Mouse (Mus musculus): Measurements from ENCODE around the gene Htr6. TPM values are rescaled to one million over a fixed set of nuclear protein-coding genes. Genes with fewer than 3 reads are reported as not detected.

The Htr6 gene
- polyA plus RNA-seq, 1 experiment, result not detected

DNA sequence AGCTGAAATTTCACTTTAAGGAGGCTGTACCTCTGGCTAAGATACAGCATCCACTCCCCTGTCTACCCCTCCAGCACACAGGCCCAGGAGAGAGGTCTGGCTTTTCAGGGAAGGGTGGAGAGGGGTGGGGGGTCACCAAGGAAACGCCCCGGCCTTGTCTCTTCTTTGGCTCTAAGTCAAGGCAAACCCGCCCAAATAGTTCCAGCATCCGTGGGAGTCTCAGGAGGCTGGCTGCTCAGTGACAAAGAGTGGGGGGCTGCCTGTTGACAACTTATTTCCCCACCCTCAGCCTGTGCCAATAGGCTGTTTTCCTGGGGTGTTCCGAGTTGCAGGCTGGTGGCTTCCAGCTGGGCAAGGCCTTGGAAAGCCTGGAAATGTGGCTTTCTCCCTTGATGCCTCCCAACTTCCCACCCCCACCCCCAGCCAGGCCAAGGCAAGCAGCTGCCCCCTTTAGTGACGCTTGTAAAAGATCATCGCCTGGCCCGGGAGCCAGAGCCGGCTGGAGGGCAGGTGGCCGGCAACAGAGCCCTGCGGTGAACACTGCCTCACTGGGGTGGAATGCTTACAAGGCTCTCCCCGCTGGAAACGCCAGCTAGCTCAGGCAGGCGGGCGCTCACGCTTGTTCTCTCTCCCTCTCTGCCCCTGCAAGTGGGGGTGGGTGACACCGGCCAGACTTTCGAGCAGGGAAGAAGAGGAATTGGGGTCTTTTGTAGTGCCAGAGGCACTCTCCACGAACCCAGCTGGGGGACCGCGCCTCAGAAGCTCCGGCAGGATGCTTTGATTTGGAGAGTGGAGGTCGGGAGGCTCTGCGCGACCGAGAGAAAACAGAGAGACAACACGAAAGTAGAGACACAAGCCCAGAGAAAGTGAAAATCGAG is 16.3 kb upstream of the Htr6 start:
- WGBS, result 7% methylated on average over 28 of the region's 28 CpGs
- no peaks in the 10 kb centered on the region for H3K4me1 ChIP-seq (ENCODE audit: control insufficient read depth, insufficient read depth, low read length)
- no peak overlapping the region for H3K27ac ChIP-seq (ENCODE audit: control insufficient read depth, insufficient read depth, low read depth, low read length, poor library complexity)
- H3K4me3 ChIP-seq (replicated peaks; ENCODE audit: control insufficient read depth, low read depth, low read length), result no peak overlapping the region
- no peak for TF ChIP-seq CTCF (IDR thresholded peaks at IDR 0.05; ENCODE audit: control insufficient read depth, insufficient read depth, low read length)
- no peak for TF ChIP-seq POLR2A (IDR thresholded peaks at IDR 0.05; ENCODE audit: borderline replicate concordance, control insufficient read depth, low read depth, low read length)

DNA sequence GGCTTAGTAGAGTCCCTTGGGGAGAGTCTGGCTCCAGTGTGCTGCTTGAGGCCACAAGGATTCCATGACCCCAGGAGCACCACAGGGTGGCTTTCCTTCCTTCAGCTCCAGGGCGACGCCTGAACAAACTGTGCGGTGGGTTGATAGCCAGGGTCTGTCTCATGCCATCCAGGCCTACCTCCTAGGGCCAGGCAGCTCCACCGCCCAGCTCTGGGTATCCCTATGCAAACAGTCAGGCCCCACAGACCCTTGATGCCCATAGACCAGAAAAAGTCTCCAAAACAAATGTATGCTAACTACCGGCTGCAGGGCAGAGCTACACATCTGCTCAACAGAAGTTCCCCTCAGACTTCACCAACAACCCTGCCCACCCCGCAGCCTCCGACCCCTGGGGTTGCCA is 15.7 kb upstream of the Htr6 start:
- WGBS, result 60% methylated on average over 7 of the region's 7 CpGs
- TF ChIP-seq CTCF (IDR thresholded peaks at IDR 0.05; ENCODE audit: control insufficient read depth, insufficient read depth, low read length) (no peak), POLR2A (IDR thresholded peaks at IDR 0.05; ENCODE audit: borderline replicate concordance, control insufficient read depth, low read depth, low read length) (no peak)
- Histone ChIP-seq H3K4me1 (ENCODE audit: control insufficient read depth, insufficient read depth, low read length) (no peaks in the 10 kb centered on the region), H3K4me3 (replicated peaks; ENCODE audit: control insufficient read depth, low read depth, low read length) (no peak overlapping the region), H3K27ac (ENCODE audit: control insufficient read depth, insufficient read depth, low read depth, low read length, poor library complexity) (no peak overlapping the region)

DNA sequence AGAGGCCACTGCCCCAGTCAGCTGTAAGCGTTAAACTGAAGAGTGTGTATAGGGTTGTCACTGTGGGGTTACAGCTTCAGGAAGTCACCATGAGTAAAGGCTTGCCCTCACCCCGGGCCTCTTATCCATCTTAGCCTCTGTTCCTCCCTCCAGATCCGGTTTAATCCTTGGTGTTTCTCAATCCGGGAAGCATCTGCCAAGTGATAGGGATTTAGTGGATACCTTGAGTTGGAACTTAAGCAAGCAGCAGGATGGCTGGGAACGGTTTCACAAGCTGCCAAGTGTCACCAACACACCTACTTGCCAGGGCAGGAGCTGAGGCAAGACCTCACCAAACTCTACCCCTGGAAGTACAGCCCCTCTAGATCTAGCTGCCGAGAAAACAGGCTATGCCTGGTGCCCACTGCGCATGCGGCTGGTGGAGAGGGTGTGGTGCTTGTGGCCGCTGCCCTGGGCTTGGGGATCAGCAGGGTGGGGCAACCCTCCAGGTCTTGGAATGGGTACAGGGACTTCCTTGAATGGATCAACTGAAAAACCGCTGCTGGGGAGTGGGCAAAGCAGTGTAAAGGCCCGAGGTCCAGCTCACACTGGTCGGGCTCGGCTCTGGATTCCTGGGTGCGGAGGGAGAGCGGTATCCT is 15.1 kb upstream of the Htr6 start:
- TF ChIP-seq POLR2A (IDR thresholded peaks at IDR 0.05; ENCODE audit: borderline replicate concordance, control insufficient read depth, low read depth, low read length) (no peak), CTCF (IDR thresholded peaks at IDR 0.05; ENCODE audit: control insufficient read depth, insufficient read depth, low read length) (no peak)
- no peaks in the 10 kb centered on the region for H3K4me1 ChIP-seq (ENCODE audit: control insufficient read depth, insufficient read depth, low read length)
- 75% methylated on average over 15 of the region's 15 CpGs for WGBS
- H3K27ac ChIP-seq (ENCODE audit: control insufficient read depth, insufficient read depth, low read depth, low read length, poor library complexity), result no peak overlapping the region
- no peak overlapping the region for H3K4me3 ChIP-seq (replicated peaks; ENCODE audit: control insufficient read depth, low read depth, low read length)

DNA sequence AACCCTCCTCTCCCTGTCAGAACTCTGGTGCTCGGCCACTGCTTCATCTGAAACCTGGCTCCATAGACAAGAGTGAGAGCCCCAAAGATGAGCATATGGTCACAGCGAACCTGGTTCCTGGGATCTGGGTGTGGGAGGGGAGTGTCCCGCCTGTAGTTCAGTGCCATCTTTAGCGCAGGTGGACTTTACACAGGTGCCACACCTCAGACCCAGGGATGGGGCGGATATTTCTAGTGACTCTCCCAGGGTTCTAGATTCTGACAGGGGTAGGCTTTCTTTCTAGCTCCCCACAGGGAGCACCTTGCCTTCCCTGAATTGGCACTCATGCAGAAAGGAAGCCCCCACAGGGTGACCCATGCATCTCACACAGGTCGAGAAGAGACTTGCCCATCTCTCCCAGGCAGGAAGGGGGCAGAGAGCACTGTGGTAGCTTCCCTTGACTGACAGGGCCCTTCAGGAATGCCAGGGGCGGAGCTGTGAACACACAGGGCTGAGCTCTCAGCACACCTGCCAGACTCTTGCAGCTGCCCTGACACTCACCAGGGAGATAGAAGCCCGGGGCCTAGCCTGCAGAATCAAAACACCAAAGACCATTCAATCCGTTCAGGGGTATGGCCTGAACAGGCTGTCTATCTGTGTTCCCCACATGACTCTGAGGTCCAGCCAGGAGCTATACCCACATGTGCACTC is 13.8 kb upstream of the Htr6 start:
- TF ChIP-seq POLR2A (IDR thresholded peaks at IDR 0.05; ENCODE audit: borderline replicate concordance, control insufficient read depth, low read depth, low read length), result no peak
- no peak for TF ChIP-seq CTCF (IDR thresholded peaks at IDR 0.05; ENCODE audit: control insufficient read depth, insufficient read depth, low read length)
- no peak overlapping the region for H3K4me3 ChIP-seq (replicated peaks; ENCODE audit: control insufficient read depth, low read depth, low read length)
- WGBS, result 73% methylated on average over 9 of the region's 9 CpGs
- no peaks in the 10 kb centered on the region for H3K4me1 ChIP-seq (ENCODE audit: control insufficient read depth, insufficient read depth, low read length)
- H3K27ac ChIP-seq (ENCODE audit: control insufficient read depth, insufficient read depth, low read depth, low read length, poor library complexity), result no peak overlapping the region

DNA sequence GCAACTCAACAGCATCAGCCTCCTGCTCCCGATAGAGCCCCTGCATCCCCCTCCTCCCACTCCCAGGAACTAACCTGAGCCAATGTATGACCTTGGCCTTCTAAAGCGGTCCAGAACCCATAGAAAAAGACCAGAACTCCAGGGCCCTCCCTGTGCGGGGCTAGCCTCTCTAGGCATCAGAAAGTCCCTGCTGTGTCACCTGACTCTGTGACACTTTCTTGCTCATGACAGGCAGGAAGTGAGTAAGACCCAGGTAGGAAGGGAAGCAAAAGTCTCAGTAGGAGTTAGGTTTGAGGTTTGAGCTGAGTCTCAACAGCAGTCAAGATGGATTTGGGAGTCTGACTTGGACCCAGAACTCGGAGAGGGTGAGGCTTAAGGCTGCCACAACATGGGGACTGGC is 11.6 kb upstream of the Htr6 start:
- Histone ChIP-seq H3K27ac (ENCODE audit: control insufficient read depth, insufficient read depth, low read depth, low read length, poor library complexity) (no peak overlapping the region), H3K4me3 (replicated peaks; ENCODE audit: control insufficient read depth, low read depth, low read length) (no peak overlapping the region), H3K4me1 (ENCODE audit: control insufficient read depth, insufficient read depth, low read length) (no peaks in the 10 kb centered on the region)
- 59% methylated on average over 4 of the region's 4 CpGs for WGBS
- TF ChIP-seq CTCF (IDR thresholded peaks at IDR 0.05; ENCODE audit: control insufficient read depth, insufficient read depth, low read length), result no peak
- TF ChIP-seq POLR2A (IDR thresholded peaks at IDR 0.05; ENCODE audit: borderline replicate concordance, control insufficient read depth, low read depth, low read length), result no peak

DNA sequence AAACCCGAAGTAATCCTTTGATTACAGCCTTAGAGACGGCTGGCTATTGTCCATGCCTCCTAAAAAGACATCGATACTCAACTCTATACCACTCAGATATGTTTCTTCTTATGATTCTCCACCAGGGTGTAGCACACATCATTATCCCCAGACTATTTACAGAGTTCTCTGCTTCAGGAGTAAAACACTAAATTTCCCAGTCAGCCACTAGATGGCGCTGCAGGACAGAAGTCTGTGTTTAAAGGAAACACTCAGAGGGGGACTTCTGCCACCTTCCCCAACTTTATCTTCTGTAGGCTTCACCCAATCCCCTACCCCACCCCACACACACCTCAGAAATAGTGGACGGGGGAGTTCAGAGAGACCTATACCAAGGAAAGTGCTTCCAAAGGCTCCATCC is 10.7 kb upstream of the Htr6 start:
- H3K4me1 ChIP-seq (ENCODE audit: control insufficient read depth, insufficient read depth, low read length), result no peaks in the 10 kb centered on the region
- H3K27ac ChIP-seq (ENCODE audit: control insufficient read depth, insufficient read depth, low read depth, low read length, poor library complexity), result no peak overlapping the region
- TF ChIP-seq POLR2A (IDR thresholded peaks at IDR 0.05; ENCODE audit: borderline replicate concordance, control insufficient read depth, low read depth, low read length) (no peak), CTCF (IDR thresholded peaks at IDR 0.05; ENCODE audit: control insufficient read depth, insufficient read depth, low read length) (peak; percentile 45)
- H3K4me3 ChIP-seq (replicated peaks; ENCODE audit: control insufficient read depth, low read depth, low read length), result no peak overlapping the region
- WGBS, result 14% methylated on average over 5 of the region's 5 CpGs

DNA sequence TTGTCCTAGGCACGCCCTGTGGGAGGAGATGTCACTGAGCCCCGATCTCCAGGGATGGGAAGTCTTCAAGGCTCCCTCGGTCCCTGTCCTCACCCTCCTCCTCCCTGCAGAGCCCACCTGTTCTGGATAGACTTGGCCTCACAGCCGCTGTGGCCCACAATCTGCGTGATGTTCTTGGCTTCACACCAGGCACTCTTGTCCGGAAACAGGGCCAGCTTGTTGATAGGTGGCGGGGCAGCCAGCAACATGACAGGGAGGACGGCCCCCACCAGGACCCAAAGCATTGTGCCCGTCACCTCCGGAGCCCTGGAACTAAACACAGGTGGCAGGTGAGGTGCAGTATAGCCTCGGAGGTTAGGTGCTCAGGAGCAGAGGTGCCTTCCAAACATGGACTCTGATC is 10.0 kb upstream of the Htr6 start:
- Histone ChIP-seq H3K4me3 (replicated peaks; ENCODE audit: control insufficient read depth, low read depth, low read length) (no peak overlapping the region), H3K4me1 (ENCODE audit: control insufficient read depth, insufficient read depth, low read length) (no peaks in the 10 kb centered on the region), H3K27ac (ENCODE audit: control insufficient read depth, insufficient read depth, low read depth, low read length, poor library complexity) (no peak overlapping the region)
- no peak for TF ChIP-seq POLR2A (IDR thresholded peaks at IDR 0.05; ENCODE audit: borderline replicate concordance, control insufficient read depth, low read depth, low read length)
- no peak for TF ChIP-seq CTCF (IDR thresholded peaks at IDR 0.05; ENCODE audit: control insufficient read depth, insufficient read depth, low read length)
- 65% methylated on average over 11 of the region's 11 CpGs for WGBS

All from bone marrow, adult 2 months (tissue).